Mouse (Mus musculus) stomach, postnatal 0 days (tissue): Measurements from ENCODE around the gene Abca13.
"Not testable (repeated sequence)": the region's sequence is repeated elsewhere in the genome, so short reads cannot be mapped to it uniquely, and the experiment has no call there.

Experiments used
- CTCF ChIP-seq: IDR thresholded peaks from 2 replicates; pipeline ENCODE4 v1.5.1; 2016; ENCODE audit warnings: antibody characterized with exemption, low read depth, mild to moderate bottlenecking, moderate library complexity
- EP300 ChIP-seq: optimal IDR thresholded peaks from 2 replicates; pipeline ENCODE3; 2016; ENCODE audit warnings: antibody characterized with exemption

- not testable (repeated sequence) for TF ChIP-seq EP300
- TF ChIP-seq CTCF: peak; percentile 40
These were observed 57.9 kb downstream of the Abca13 start for GRCm38 (mm10) chr11:9249627-9250026.
